Mouse (Mus musculus) neutrophil, adult 83 days (primary cell): ENCODE data around the gene Atf3. TPM values are rescaled to one million over a fixed set of nuclear protein-coding genes. Genes with fewer than 3 reads are reported as not detected.

Experiments
- total RNA-seq, 2 experiments: library from RNA; stranded (reverse); gene quantifications; one replicate each; pipeline ENCODE4 v1.2.4; 2023

The Atf3 gene
- total RNA-seq = 100 to 1,000 TPM; 294 to 313 TPM

DNA sequence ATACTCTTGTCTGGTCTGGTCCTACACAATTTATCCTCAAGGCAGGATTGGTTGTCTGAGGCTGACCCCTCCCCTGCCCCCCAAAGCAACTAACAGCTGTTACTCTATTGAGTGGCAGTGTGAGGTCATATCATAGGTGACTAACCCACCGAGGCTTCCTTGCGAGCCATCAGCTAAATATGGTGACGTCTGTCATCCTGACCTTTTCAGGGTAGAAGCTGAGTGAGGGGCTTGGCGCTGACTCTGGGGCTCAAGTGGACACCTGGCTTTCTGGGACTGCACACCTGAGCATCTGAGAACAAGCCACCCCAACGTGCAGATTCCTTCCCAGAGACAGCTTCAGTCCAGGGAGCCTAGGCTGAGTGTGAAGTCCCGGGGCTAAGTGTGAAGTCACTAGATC lies at the start of gene Atf3:
Atf3 (minus strand) TSS at position 101 of the 400 bp plus-strand sequence.

DNA sequence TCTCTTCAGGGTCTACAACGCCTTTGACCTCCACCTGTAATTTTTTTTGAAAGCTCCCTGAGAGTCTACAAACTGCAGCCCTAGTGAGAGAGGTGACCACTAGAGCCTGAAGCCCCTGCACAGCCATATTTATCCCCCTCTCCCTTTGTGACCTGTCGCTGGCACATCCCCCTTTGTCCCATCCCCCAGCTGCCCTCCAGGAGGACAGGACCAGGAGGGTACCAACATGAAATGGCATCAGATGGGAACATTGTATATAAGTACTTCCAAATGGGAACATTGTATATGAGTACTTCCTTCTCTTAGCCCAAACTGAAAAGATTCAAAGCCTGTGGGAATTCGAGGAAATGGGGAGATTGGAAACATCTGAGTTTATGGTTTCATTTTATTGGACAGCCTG lies 53.1 kb downstream of the Atf3 start, which contains the start of gene Fam71a:
Fam71a (minus strand) TSS at position 101 of the 400 bp plus-strand sequence.

Other genes with a start within 250 kb of the Atf3 start
- not detected for gene Vash2, start 238.7 kb downstream of the Atf3 start, total RNA-seq
- 10 to 100 TPM; 39.6 to 45.0 TPM for gene Flvcr1, start 191.9 kb downstream of the Atf3 start, total RNA-seq
- gene Spata45, start 181.4 kb downstream of the Atf3 start, total RNA-seq = not detected
- gene Tatdn3, start 155.1 kb downstream of the Atf3 start, total RNA-seq = 10 to 100 TPM in 1 of 2 experiments, 1 to 10 TPM in 1; 9.8 to 11.4 TPM
- 10 to 100 TPM; 11.8 to 14.5 TPM for gene Nsl1, start 155.0 kb downstream of the Atf3 start, total RNA-seq
- 1 to 10 TPM; 2.4 to 4.7 TPM for gene Batf3, start 120.2 kb downstream of the Atf3 start, total RNA-seq
- gene Fam71a, start 53.2 kb downstream of the Atf3 start, total RNA-seq = 10 to 100 TPM; 19.5 to 33.2 TPM
- 1 to 10 TPM; 6.2 to 7.0 TPM for gene Nenf, start 100.2 kb upstream of the Atf3 start, total RNA-seq
- 1 to 10 TPM; 4.0 to 4.3 TPM for gene Tmem206, start 107.9 kb upstream of the Atf3 start, total RNA-seq
- gene Ppp2r5a, start 185.2 kb upstream of the Atf3 start, total RNA-seq = 100 to 1,000 TPM; 305 to 324 TPM